Mouse (Mus musculus): ENCODE data around the gene Lmnb2. TPM values are rescaled to one million over a fixed set of nuclear protein-coding genes. Genes with fewer than 3 reads are reported as not detected.

Lmnb2 gene
- polyA plus RNA-seq, 1 experiment: 23.6 TPM

DNA sequence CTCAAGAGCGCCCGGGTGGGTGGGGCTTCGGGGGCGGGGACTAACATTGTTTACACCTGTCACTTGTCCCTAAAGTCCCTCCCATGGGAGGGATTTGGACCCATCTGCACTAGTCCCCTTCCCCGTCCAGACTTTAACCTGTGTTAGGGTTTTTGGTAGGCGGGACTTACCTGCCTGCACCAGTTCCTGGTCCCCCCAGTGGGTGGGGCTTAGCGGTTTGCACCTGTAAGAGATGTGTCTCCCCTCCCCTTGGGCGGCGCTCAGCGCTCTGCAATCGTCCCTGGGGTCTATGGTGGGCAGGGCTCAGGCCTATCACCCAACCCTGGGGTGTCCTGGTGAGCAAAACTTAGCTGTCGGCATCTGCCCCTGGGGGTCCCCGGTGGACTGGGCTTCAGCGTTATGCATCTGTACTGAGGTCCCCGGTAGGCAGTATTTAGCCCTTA lies 688 bp downstream of the Lmnb2 start:
- H3K27ac ChIP-seq (ENCODE audit: insufficient read depth, low read length): no peak overlapping the region
- H3K4me3 ChIP-seq (ENCODE audit: insufficient read depth, low read length): peak overlapping the region; percentile 77
- H3K4me1 ChIP-seq (ENCODE audit: control insufficient read depth, insufficient read depth, low read length): no peaks in the 10 kb centered on the region
- TF ChIP-seq POLR2A (IDR thresholded peaks at IDR 0.05; ENCODE audit: extremely low read depth, insufficient read depth, low read length): no peak
- TF ChIP-seq CTCF (IDR thresholded peaks at IDR 0.05; ENCODE audit: extremely low read depth, insufficient read depth, low read length): no peak

DNA sequence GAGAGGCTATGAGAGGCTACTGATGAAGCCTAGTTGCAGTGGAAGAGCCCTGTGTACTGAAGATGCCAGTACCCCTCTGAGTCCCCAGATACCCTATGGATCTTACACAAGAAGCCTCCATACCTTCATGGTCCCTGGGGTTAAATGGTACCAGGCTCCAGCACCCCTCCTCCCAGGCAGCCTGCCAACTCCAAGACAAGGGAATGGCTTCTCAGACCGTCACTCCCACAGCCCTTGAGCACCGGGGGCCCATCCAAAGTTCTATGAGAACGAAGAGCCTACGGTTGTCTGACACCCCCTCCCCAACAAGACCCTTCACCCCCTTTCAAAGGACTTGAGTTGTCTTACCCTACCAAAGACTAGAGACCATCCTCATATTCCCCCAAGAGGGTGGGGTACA lies 2.3 kb downstream of the Lmnb2 start:
- Histone ChIP-seq H3K27ac (ENCODE audit: insufficient read depth, low read length) (no peak overlapping the region), H3K4me1 (ENCODE audit: control insufficient read depth, insufficient read depth, low read length) (no peaks in the 10 kb centered on the region), H3K4me3 (ENCODE audit: insufficient read depth, low read length) (no peak overlapping the region)
- TF ChIP-seq CTCF (IDR thresholded peaks at IDR 0.05; ENCODE audit: extremely low read depth, insufficient read depth, low read length) (no peak), POLR2A (IDR thresholded peaks at IDR 0.05; ENCODE audit: extremely low read depth, insufficient read depth, low read length) (no peak)

DNA sequence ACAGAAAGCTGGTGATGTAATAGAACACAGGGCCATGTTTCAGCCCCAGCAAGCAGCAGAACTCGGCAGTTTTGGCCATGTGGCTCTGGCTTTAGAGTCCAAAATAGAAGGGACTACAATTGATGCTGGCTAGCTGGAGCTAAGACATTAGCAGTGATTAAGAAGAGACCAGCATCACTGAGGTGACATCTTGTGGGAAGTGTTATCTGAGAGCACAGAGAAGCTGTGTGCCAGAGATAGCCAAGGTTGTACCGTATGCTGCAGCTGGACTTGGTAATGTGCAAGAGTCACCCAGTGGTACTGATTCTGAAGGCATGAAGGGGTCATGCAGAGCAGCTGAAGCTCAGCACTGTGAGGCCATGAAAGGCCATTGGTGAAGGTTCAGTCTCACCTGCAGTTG lies 2.8 kb downstream of the Lmnb2 start:
- TF ChIP-seq POLR2A (IDR thresholded peaks at IDR 0.05; ENCODE audit: extremely low read depth, insufficient read depth, low read length) (no peak), CTCF (IDR thresholded peaks at IDR 0.05; ENCODE audit: extremely low read depth, insufficient read depth, low read length) (no peak)
- H3K27ac ChIP-seq (ENCODE audit: insufficient read depth, low read length): no peak overlapping the region
- no peak overlapping the region for H3K4me3 ChIP-seq (ENCODE audit: insufficient read depth, low read length)
- H3K4me1 ChIP-seq (ENCODE audit: control insufficient read depth, insufficient read depth, low read length): no peaks in the 10 kb centered on the region

DNA sequence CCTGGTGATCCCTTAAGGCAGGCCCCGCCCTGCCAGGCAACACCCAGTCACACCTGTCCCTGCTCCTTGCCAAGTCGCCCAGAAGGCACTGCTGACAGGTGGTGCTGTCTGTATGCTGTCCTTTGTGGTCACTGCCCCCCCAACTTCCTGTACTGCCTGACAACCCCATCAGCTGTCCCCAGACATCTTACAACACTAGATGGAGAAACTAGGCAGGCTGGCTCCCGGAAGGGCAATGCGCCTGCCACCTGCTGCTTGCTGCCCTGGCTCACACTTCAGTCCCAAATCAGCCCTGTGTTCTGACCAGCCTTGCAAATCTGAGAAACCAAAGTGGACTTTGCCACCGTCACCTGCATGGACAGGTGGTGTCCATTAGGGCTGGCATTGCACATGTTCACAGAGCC lies 3.8 kb downstream of the Lmnb2 start:
- no peak overlapping the region for H3K27ac ChIP-seq (ENCODE audit: insufficient read depth, low read length)
- no peak overlapping the region for H3K4me3 ChIP-seq (ENCODE audit: insufficient read depth, low read length)
- no peaks in the 10 kb centered on the region for H3K4me1 ChIP-seq (ENCODE audit: control insufficient read depth, insufficient read depth, low read length)
- no peak for TF ChIP-seq POLR2A (IDR thresholded peaks at IDR 0.05; ENCODE audit: extremely low read depth, insufficient read depth, low read length)
- no peak for TF ChIP-seq CTCF (IDR thresholded peaks at IDR 0.05; ENCODE audit: extremely low read depth, insufficient read depth, low read length)

DNA sequence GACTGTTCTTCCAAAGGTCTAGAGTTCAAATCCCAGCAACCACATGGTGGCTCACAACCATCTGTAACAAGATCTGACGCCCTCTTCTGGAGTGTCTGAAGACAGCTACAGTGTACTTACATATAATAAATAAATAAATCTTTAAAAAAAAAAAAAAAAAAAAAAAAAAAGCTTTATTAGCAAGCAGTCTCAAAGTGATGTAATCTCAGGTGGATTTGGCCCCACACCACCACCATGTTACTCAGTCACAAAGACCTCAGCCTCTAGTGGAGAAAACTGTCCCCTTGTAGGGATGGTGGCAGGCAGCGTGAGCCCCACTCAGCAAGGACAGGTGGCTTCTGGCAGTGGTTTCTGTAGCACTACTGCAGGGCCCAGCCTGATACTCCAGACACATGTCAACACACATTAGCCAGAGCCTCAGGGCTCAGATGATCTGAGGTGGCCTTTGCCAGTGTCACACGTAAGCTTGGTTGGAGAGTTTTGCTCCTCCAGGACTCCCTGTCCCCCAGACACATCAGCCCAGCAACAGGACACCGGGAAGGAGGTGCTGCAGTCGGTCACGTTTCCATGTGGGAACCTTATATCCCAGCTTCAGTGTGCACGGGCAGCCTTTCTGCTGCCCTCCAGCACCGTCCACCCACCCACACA lies 4.6 kb downstream of the Lmnb2 start:
- H3K4me1 ChIP-seq (ENCODE audit: control insufficient read depth, insufficient read depth, low read length): no peaks in the 10 kb centered on the region
- TF ChIP-seq CTCF (IDR thresholded peaks at IDR 0.05; ENCODE audit: extremely low read depth, insufficient read depth, low read length) (no peak), POLR2A (IDR thresholded peaks at IDR 0.05; ENCODE audit: extremely low read depth, insufficient read depth, low read length) (no peak)
- no peak overlapping the region for H3K4me3 ChIP-seq (ENCODE audit: insufficient read depth, low read length)
- H3K27ac ChIP-seq (ENCODE audit: insufficient read depth, low read length): no peak overlapping the region

DNA sequence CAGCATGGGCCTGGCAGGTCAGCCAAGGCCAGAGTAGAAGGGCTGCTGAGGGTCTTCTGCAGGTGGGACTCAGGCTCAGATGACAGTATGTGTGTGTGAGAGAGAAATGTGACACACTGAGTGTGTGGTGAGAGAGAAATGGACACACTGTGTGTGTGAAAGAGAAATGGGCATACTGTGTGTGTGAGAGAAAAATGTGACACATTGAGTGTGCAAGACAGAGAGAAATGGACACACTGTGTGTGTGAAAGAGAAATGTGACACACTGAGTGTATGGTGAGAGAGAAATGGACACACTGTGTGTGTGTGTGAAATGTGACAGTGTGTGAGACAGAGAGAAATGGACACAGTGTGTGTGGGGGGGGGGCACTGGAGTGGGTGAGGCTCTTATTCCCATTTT lies 6.2 kb downstream of the Lmnb2 start:
- Histone ChIP-seq H3K27ac (ENCODE audit: insufficient read depth, low read length) (no peak overlapping the region), H3K4me1 (ENCODE audit: control insufficient read depth, insufficient read depth, low read length) (no peaks in the 10 kb centered on the region), H3K4me3 (ENCODE audit: insufficient read depth, low read length) (no peak overlapping the region)
- no peak for TF ChIP-seq POLR2A (IDR thresholded peaks at IDR 0.05; ENCODE audit: extremely low read depth, insufficient read depth, low read length)

DNA sequence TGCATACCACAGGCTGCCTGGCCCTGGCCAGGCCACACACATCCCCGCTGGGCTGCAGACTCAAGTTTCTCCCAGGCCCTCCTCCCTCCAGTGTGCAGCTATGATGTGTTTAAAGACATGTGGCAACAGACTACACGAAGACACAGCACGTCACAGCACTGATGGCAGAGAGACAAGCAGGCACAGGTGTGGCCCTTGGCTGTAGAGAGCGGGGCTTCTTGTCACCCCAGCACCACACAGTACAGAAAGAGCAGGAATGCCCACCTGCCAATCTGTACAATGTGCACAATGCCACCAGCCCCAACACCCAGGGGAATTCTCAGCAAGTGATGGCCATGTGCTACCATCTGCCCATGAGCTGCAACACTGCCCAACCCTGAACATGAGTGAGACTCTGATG lies 6.7 kb downstream of the Lmnb2 start:
- no peaks in the 10 kb centered on the region for H3K4me1 ChIP-seq (ENCODE audit: control insufficient read depth, insufficient read depth, low read length)
- no peak overlapping the region for H3K4me3 ChIP-seq (ENCODE audit: insufficient read depth, low read length)
- no peak overlapping the region for H3K27ac ChIP-seq (ENCODE audit: insufficient read depth, low read length)
- TF ChIP-seq CTCF (IDR thresholded peaks at IDR 0.05; ENCODE audit: extremely low read depth, insufficient read depth, low read length) (no peak), POLR2A (IDR thresholded peaks at IDR 0.05; ENCODE audit: extremely low read depth, insufficient read depth, low read length) (no peak)

DNA sequence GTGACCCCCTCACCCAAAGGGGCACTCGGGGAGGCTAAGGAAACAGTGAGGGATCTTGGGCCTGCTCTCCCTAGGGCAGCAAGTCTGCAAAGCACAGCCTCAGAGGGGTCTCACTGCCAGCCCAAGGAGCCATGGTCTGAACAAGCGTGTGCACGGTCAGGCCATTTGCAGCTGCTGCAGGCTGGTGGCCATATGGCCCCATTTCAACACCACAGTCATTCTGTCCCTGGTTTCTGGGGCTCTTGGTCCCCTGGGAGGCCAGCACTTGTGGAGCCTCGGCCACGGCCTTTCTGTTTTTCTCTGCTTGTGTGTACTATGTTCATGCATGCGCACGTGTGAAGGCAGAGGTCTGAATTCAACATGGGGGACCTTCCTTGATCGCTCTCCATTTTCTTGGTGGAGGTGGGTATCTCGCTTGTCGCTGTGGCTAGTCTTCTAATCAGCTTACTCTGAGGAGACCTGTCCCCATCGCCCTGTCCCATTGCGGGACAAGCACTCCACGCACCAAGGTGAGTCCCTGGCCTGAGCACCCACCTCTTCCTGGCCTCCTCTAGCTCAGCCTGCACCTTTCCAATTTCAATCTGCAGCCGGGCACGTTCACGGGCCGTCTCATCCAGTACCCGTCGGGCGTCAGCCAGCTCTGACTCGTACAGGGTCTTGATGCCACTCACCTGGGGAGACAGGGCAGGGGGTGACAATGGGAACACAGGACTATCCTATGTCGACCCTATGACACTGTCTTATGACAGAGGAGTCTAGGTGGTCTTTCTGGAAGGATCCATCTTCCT lies 8.5 kb downstream of the Lmnb2 start:
- no peak for TF ChIP-seq CTCF (IDR thresholded peaks at IDR 0.05; ENCODE audit: extremely low read depth, insufficient read depth, low read length)
- Histone ChIP-seq H3K4me1 (ENCODE audit: control insufficient read depth, insufficient read depth, low read length) (no peaks in the 10 kb centered on the region), H3K27ac (ENCODE audit: insufficient read depth, low read length) (no peak overlapping the region), H3K4me3 (ENCODE audit: insufficient read depth, low read length) (no peak overlapping the region)

DNA sequence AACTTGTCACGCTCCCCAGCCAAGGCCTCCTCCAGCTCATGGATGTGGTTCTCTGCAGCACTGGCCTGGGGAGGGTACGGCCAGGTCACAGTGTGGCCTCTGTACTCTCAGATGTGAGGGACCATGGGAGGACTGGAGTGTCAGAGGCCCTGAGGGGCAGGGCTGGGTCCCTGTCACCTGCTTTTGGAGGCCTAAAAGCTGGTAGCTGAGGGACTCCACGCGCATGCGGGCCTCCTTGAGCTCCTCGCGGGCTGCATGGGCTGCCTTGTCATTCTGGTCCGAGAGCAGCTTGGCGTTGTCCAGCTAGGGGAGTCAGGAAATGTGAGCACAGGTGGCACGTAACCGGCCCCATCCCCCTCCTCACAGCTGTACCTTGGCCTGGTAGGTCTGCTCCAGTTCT lies 13.3 kb downstream of the Lmnb2 start:
- Histone ChIP-seq H3K4me3 (ENCODE audit: insufficient read depth, low read length) (no peak overlapping the region), H3K27ac (ENCODE audit: insufficient read depth, low read length) (no peak overlapping the region), H3K4me1 (ENCODE audit: control insufficient read depth, insufficient read depth, low read length) (no peaks in the 10 kb centered on the region)
- no peak for TF ChIP-seq POLR2A (IDR thresholded peaks at IDR 0.05; ENCODE audit: extremely low read depth, insufficient read depth, low read length)
- no peak for TF ChIP-seq CTCF (IDR thresholded peaks at IDR 0.05; ENCODE audit: extremely low read depth, insufficient read depth, low read length)

DNA sequence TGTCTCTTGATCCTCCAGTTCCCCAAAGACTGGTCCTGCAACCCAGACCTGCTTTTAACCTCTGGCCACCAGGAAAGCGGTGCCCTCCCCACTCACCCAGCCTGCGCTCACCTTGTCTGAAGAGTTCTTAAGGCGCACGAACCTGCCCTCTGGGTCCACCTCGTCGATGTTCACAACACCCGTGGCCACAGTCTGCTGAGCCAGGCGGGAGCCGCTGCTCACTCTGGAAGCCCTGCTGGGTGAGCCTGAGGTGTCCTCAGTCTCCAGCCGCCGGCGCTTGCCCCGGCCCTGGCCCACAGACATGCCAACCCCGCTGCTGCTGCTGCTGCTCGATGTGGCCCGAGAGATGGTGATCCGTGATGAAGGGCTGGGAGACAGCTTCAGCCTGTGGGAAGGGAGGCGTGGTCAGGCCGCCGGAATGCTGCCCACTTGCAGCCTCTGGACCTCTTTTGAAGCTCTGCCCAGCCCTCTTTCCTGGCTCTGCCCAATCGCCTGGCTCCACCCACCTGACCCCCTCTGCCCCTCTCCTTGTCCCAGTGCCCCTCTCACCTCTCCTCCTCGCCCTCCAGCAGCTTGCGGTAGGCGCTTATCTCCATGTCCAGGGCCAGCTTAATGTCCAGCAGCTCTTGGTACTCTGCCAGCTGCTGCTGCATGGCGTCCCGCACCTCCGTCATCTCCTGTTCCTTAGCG lies 13.9 kb downstream of the Lmnb2 start:
- Histone ChIP-seq H3K27ac (ENCODE audit: insufficient read depth, low read length) (no peak overlapping the region), H3K4me3 (ENCODE audit: insufficient read depth, low read length) (no peak overlapping the region), H3K4me1 (ENCODE audit: control insufficient read depth, insufficient read depth, low read length) (peaks cover 2% of the 10 kb centered on the region; the same call in 1 of the 2 replicates)
- no peak for TF ChIP-seq POLR2A (IDR thresholded peaks at IDR 0.05; ENCODE audit: extremely low read depth, insufficient read depth, low read length)
- TF ChIP-seq CTCF (IDR thresholded peaks at IDR 0.05; ENCODE audit: extremely low read depth, insufficient read depth, low read length): no peak
